Mouse (Mus musculus) cerebellum, adult 2 months (tissue): ENCODE data around the gene Unc5cl. TPM values are rescaled to one million over a fixed set of nuclear protein-coding genes. Genes with fewer than 3 reads are reported as not detected.
A peak's percentile ranks its signal among the peaks of the same experiment; 100 is the strongest.

ENCODE experiments used
- DNase-seq, 2 experiments: peaks; one replicate each; pipeline ENCODE4 v3.0.0; 2021
- H3K27ac ChIP-seq: fragments of 200-500 bp; 2 replicates; pipeline ENCODE4 v1.5.1; 2012; ENCODE audit warnings: low read length, control low read depth, inconsistent platforms; ENCODE audit not compliant: insufficient read depth
- H3K27me3 ChIP-seq: fragments of 200-500 bp; 2 replicates; pipeline ENCODE4 v1.6.1; 2012; ENCODE audit warnings: inconsistent platforms, mild to moderate bottlenecking, low read length, moderate library complexity; ENCODE audit not compliant: control insufficient read depth, insufficient read depth
- H3K4me1 ChIP-seq: fragments of 200-500 bp; 2 replicates; pipeline ENCODE4 v1.6.1; 2011; ENCODE audit warnings: low read length; ENCODE audit not compliant: control insufficient read depth, insufficient read depth
- H3K4me3 ChIP-seq: fragments of 200-500 bp; replicated peaks from 2 replicates; pipeline ENCODE3; 2011; ENCODE audit warnings: mild to moderate bottlenecking, low read depth, low read length, control low read depth; ENCODE audit not compliant: insufficient read depth
- CTCF ChIP-seq: fragments of 200-500 bp; IDR thresholded peaks from 2 replicates; pipeline ENCODE4 v1.5.1; 2011; ENCODE audit warnings: low read depth, mild to moderate bottlenecking, control low read depth, low read length, moderate library complexity, borderline replicate concordance; ENCODE audit not compliant: insufficient read depth
- POLR2A ChIP-seq: fragments of 200-500 bp; IDR thresholded peaks from 2 replicates; pipeline ENCODE4 v1.6.1; 2011; ENCODE audit warnings: low read length, control low read depth, borderline replicate concordance; ENCODE audit not compliant: insufficient read depth
- WGBS: fragments of 180-500 bp; shearing (Covaris S2); methylation state at CpG from one replicate; pipeline ENCODE4 v1.1.7; 2018; 5-methylcytosine and 5-hydroxymethylcytosine counted together
- polyA plus RNA-seq: library from polyadenylated mRNA; depleted of rRNA; stranded (reverse); fragments of >200 nt; gene quantifications from 2 replicates; pipeline ENCODE4 v1.2.3, GENCODE M21; 2012

The Unc5cl gene
- polyA plus RNA-seq, 1 experiment = 0.16 TPM

GRCm38 (mm10) chr17:48492621-48493020 lies 37.9 kb downstream of the Unc5cl start:
- no peak for TF ChIP-seq POLR2A
- TF ChIP-seq CTCF = no peak
- H3K4me1 ChIP-seq = no peaks in the 10 kb centered on the region; the same call in 1 of the 2 replicates
- DNase-seq = no peak
- 94% methylated on average over 8 of the region's 8 CpGs for WGBS
- H3K4me3 ChIP-seq = no peak overlapping the region
- H3K27me3 ChIP-seq = no peaks in the 10 kb centered on the region
- no peak overlapping the region for H3K27ac ChIP-seq

- no peak overlapping the region for H3K27ac ChIP-seq
- TF ChIP-seq POLR2A (no peak), CTCF (no peak)
- no peak overlapping the region for H3K4me3 ChIP-seq
- no peak for DNase-seq
- 65% methylated on average over 7 of the region's 7 CpGs for WGBS
- no peaks in the 10 kb centered on the region; the same call in 1 of the 2 replicates for H3K4me1 ChIP-seq
- H3K27me3 ChIP-seq = no peaks in the 10 kb centered on the region
These were observed 38.9 kb downstream of the Unc5cl start for GRCm38 (mm10) chr17:48493582-48493981.

GRCm38 (mm10) chr17:48493986-48494385 lies 39.3 kb downstream of the Unc5cl start:
- no peak overlapping the region for H3K4me3 ChIP-seq
- no peak for DNase-seq
- no peak overlapping the region for H3K27ac ChIP-seq
- no peak for TF ChIP-seq CTCF
- TF ChIP-seq POLR2A = no peak
- 60% methylated on average over 8 of the region's 8 CpGs for WGBS
- no peaks in the 10 kb centered on the region for H3K27me3 ChIP-seq
- H3K4me1 ChIP-seq = no peaks in the 10 kb centered on the region; the same call in 1 of the 2 replicates

- Histone ChIP-seq H3K4me1 (peaks cover 3% of the 10 kb centered on the region; the same call in 1 of the 2 replicates), H3K27me3 (no peaks in the 10 kb centered on the region), H3K4me3 (no peak overlapping the region), H3K27ac (no peak overlapping the region)
- no peak for TF ChIP-seq CTCF
- TF ChIP-seq POLR2A = no peak
- 90% methylated on average over 3 of the region's 3 CpGs for WGBS
- DNase-seq = no peak
These were observed 43.3 kb downstream of the Unc5cl start for GRCm38 (mm10) chr17:48497986-48498385.

- Histone ChIP-seq H3K4me3 (no peak overlapping the region), H3K4me1 (peaks cover 5% of the 10 kb centered on the region), H3K27ac (no peak overlapping the region), H3K27me3 (no peaks in the 10 kb centered on the region)
- TF ChIP-seq CTCF = no peak
- no peak for TF ChIP-seq POLR2A
- DNase-seq = peak; percentile 18 to 36
- WGBS = 51% methylated on average over 7 of the region's 7 CpGs
These were observed 46.2 kb downstream of the Unc5cl start for GRCm38 (mm10) chr17:48500846-48501445.

- Histone ChIP-seq H3K27ac (no peak overlapping the region), H3K27me3 (no peaks in the 10 kb centered on the region), H3K4me1 (peaks cover 5% of the 10 kb centered on the region), H3K4me3 (no peak overlapping the region)
- no peak for TF ChIP-seq POLR2A
- no peak for TF ChIP-seq CTCF
- 29% methylated on average over 3 of the region's 3 CpGs for WGBS
- no peak for DNase-seq
These were observed 50.3 kb downstream of the Unc5cl start for GRCm38 (mm10) chr17:48505006-48505405.

- WGBS = 51% methylated on average over 4 of the region's 4 CpGs
These were observed 52.3 kb downstream of the Unc5cl start for GRCm38 (mm10) chr17:48506986-48507385.

GRCm38 (mm10) chr17:48509596-48509995 lies 54.9 kb downstream of the Unc5cl start:
- DNase-seq = no peak
- no peak for TF ChIP-seq CTCF
- TF ChIP-seq POLR2A = no peak
- Histone ChIP-seq H3K4me1 (peaks cover 2% of the 10 kb centered on the region; the same call in 1 of the 2 replicates), H3K27me3 (no peaks in the 10 kb centered on the region), H3K4me3 (no peak overlapping the region), H3K27ac (no peak overlapping the region)
- 84% methylated on average over 4 of the region's 4 CpGs for WGBS

More at GRCm38 (mm10) chr17:48506986-48507385, 52.3 kb downstream of the Unc5cl start:
- no peak overlapping the region for H3K4me3 ChIP-seq
- H3K27ac ChIP-seq = no peak overlapping the region
- H3K27me3 ChIP-seq = no peaks in the 10 kb centered on the region
- no peak for DNase-seq
- peaks cover 2% of the 10 kb centered on the region; the same call in 1 of the 2 replicates for H3K4me1 ChIP-seq
- no peak for TF ChIP-seq POLR2A
- TF ChIP-seq CTCF = no peak
